Mouse (Mus musculus) adrenal gland, postnatal 14 days (tissue): Measurements from ENCODE around the gene Serpina3n. TPM values are rescaled to one million over a fixed set of nuclear protein-coding genes. Genes with fewer than 3 reads are reported as not detected.
"Not testable (repeated sequence)": the region's sequence is repeated elsewhere in the genome, so short reads cannot be mapped to it uniquely, and the experiment has no call there.

ENCODE experiments used
- DNase-seq: peaks from one replicate; pipeline ENCODE4 v3.0.0; 2021; ENCODE audit warnings: mixed read lengths
- total RNA-seq: library from RNA; stranded (reverse); gene quantifications from 2 replicates; pipeline ENCODE4 v1.2.3, GENCODE M21; 2021

Serpina3n gene
- total RNA-seq, 1 experiment from 2014 or later: 67.3 TPM

DNA sequence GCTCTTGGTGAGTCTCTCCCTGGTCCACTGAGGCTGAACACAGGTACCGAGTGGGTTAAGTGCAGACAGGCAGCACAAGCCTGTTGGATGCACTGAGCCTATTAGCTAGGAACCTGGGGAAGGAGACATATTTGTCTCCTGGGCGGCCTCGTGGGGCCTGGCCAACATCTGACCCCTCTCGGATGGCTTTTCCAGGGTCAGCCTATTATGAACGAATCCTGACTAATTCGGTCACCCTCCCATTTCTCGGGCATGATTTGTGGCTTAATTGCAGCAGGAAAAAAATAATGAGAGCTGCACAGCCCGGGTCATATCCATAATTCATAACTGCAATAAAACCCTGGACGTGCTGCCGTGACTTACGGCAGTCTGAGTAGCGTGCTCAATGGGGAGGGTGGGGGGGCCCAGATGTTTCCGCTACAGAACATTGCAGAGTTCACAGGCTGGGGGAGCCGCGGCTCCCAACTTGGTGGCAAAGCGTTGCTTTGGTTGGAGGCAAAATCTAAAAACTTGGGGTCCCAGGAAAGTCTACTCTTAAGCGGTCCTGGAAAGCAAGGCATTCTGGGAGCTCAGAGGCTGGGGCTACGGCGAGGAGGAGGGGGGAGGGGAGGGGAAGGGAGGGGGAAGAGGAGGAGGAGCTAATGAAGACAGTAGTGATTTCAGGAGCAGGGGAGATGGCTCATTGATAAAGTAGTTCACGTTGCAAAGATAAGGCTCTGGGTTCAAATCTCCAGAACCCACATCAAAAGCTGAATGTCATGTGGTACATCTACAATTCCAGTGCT, 27.6 kb downstream of the Serpina3n start:
- DNase-seq: peak; percentile 57

DNA sequence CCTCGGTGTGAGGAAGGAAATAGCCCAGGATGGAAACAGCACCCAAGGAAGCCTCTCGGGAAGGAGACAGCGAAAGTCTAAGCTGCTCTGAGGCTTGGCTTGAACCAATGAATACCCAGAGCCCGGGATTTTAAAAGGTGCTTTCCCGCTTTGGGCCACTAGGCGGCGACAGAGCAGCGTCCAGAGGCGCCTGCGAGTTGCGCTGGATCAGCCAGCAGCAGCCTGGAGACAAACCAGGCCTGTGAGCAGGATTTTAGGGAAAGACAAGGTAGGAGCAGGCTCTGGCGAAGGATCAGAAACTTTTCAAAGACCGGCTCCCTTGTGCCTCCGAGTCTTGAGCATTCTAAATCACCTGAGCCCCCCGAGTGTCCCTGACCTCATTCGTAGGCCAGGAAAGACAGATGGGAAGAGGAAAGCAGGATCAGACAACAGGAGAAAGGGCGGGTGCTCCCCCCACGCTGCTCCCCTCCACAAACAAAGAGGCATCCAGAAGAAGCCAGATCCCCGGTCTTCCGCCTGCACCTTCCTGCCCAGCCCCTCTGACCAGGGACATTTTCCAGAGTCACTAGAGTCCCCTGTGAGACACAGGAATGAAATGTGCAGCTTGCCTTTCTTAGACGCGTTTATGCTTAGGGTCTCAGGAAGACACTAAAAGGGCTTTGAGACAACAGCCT, 33.7 kb downstream of the Serpina3n start:
- peak; percentile 90 for DNase-seq

- no peak for DNase-seq
Observed at GRCm38 (mm10) chr12:104443716-104444115, 37.2 kb downstream of the Serpina3n start.

DNA sequence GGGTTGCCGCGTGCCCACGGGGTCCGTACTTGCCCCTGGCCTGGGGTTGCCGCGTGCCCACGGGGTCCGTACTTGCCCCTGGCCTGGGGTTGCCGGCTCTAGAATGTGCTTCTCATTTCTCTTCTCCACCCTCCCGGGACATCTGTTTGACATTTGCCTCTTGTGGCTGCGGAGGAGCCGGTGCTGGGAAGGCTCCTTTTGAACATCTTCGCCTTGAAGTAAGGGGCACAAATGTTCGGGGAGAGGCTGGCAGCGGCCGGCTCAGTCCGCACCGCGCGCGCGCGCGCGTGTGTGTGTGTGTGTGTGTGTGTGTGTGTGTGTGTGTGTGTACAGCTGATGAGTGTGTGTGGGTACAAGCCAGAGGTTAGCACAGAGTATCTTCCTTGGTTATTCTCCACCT, 40.5 kb downstream of the Serpina3n start:
- not testable (repeated sequence) for DNase-seq

- peak; percentile 78 for DNase-seq
Observed at GRCm38 (mm10) chr12:104448099-104448498, 41.6 kb downstream of the Serpina3n start.

GRCm38 (mm10) chr12:104450257-104450656, 43.7 kb downstream of the Serpina3n start:
- DNase-seq: no peak

- no peak for DNase-seq
Observed at GRCm38 (mm10) chr12:104453002-104453401, 46.5 kb downstream of the Serpina3n start.

- no peak for DNase-seq
Observed at GRCm38 (mm10) chr12:104459377-104459776, 52.8 kb downstream of the Serpina3n start.

- no peak for DNase-seq
Observed at GRCm38 (mm10) chr12:104461372-104461771, 54.8 kb downstream of the Serpina3n start.

Other genes with a start within 250 kb of the Serpina3n start
- gene Serpina3f, start 192.2 kb upstream of the Serpina3n start, total RNA-seq: 0.67 and 2.2 TPM in 2 replicates
- 5.2 and 20.1 TPM in 2 replicates for gene Serpina3g, start 170.5 kb upstream of the Serpina3n start, total RNA-seq
- 0.78 and 1.7 TPM in 2 replicates for gene Serpina3i, start 143.6 kb upstream of the Serpina3n start, total RNA-seq
- gene Serpina3j, start 92.2 kb upstream of the Serpina3n start, total RNA-seq: not detected in 2 replicates
- gene Serpina3k, start 68.2 kb upstream of the Serpina3n start, total RNA-seq: 22.0 and 379 TPM in 2 replicates
- gene Serpina3m, start 68.2 kb upstream of the Serpina3n start, total RNA-seq: 4.9 and 70.0 TPM in 2 replicates
- gene Gsc, start 66.6 kb downstream of the Serpina3n start, total RNA-seq: not detected in 2 replicates